Mouse (Mus musculus) G1E (cell line): ENCODE results near the gene Zbtb12.
"Not testable (repeated sequence)": the region's sequence is repeated elsewhere in the genome, so short reads cannot be mapped to it uniquely, and the experiment has no call there.

Experiments
- CTCF ChIP-seq: IDR thresholded peaks from 2 replicates; pipeline ENCODE4 v1.5.1; 2012; ENCODE audit warnings: low read depth, low read length, inconsistent platforms, mixed read lengths
- GATA1 ChIP-seq: IDR thresholded peaks from 2 replicates; pipeline ENCODE4 v1.6.1; 2012; ENCODE audit warnings: borderline replicate concordance, low read length, inconsistent platforms, mixed read lengths
- TAL1 ChIP-seq: conservative IDR thresholded peaks from 2 replicates; pipeline ENCODE4 v1.6.1; 2012; ENCODE audit warnings: low read depth, low read length, inconsistent platforms, mixed read lengths

DNA sequence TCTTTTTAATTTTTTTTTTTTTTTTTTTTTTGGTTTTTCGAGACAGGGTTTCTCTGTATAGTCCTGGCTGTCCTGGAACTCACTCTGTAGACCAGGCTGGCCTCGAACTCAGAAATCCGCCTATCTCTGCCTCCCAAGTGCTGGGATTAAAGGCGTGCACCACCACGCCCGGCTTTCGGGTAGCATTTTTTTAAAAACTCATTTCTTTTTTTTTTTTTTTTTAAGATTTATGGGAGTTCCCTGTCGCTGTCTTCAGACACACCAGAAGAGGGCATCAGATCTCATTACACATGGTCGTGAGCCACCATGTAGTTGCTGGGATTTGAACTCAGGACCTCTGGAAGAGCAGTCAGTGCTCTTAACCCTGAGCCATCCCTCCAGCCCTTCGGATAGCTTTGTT, 22.7 kb downstream of the Zbtb12 start:
- TF ChIP-seq CTCF, GATA1, TAL1: not testable (repeated sequence)
